Mouse (Mus musculus) embryonic stem cell, embryonic (primary cell): ENCODE data around the gene Lpin1.

Experiments
- CTCF ChIA-PET, 4 experiments: fragments of 300-600 bp in 2 of 4; fragments of 350-600 bp in 2 of 4; sonication (Branson Sonifier 250); formaldehyde crosslinking; loops; one replicate each; lab custom pipeline; 2022; ENCODE audit warnings: inconsistent platforms in 2 of 4; lab: Charles Lee
- POLR2A ChIA-PET, 4 experiments: fragments of 300-600 bp in 2 of 4; fragments of 350-600 bp in 2 of 4; sonication (Branson Sonifier 250); formaldehyde crosslinking; loops; one replicate each; lab custom pipeline; 2022; ENCODE audit warnings: antibody characterized with exemption in 4 of 4, inconsistent platforms in 1 of 4; lab: Charles Lee

The Lpin1 gene

GRCm38 (mm10) chr12:16563427-16563826, 47.3 kb downstream of the Lpin1 start:
- ChIA-PET CTCF (interaction anchor here (0.5 to 1.5 kb wide), 27 partner anchors 8 to 449 kb away, joined by 3 to 7 read pairs (median 3); partner anchors contain the start of gene Pqlc3 (in 1 of the 4)), POLR2A (interaction anchor here in 2 of 4 experiments (0.8 to 1.5 kb wide), 5 partner anchors 9 to 78 kb away, joined by 3 to 8 read pairs (median 3); no protein-coding TSS in a partner anchor)

DNA sequence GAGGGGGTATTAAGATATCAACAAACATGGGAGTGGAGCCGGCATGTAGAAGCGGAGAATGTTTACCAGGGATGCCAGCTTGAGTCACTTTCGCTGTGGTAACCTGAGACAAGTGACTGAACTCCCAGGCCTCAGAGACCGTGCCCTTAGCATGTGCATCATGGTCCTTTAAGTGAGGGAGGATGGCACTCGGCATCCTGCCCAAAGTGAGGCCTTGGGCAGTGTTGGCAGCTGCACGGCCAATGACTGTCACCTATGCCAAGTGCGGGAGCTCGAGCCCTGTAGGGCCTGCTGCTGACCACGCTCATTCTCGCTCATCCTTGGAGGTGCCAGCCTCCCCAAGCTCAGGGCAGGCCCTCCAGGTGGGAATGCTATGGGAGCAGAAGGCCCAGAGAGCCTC, 48.1 kb downstream of the Lpin1 start:
- CTCF ChIA-PET, result interaction anchor here in 3 of 4 experiments (0.6 to 1.5 kb wide), 12 partner anchors 8 to 437 kb away, joined by 3 to 7 read pairs (median 3); partner anchors contain the start of gene Pqlc3 (in 1 of the 3)
- POLR2A ChIA-PET, result interaction anchor here in 3 of 4 experiments (0.6 to 1.5 kb wide), 6 partner anchors 9 to 79 kb away, joined by 3 to 8 read pairs (median 4); no protein-coding TSS in a partner anchor

DNA sequence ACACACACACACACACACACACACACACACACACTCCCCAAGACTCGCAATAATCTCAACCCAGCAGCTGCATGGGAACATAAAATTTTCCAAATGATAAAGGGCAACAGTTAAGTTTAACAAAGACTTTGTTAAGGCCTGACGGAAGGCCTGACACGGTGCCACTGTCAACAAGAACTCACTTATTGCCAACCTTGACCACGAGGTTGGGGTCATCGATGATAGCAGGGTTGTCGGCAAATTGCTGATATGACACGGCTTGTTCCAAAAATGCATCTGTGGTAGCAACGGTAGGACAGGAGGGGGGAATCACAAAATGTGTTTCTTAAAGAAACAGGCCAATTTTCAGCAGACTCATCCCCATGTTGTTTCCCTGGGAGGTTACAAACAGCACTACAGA, 48.6 kb downstream of the Lpin1 start:
- ChIA-PET POLR2A (interaction anchor here in 3 of 4 experiments (0.6 to 1.1 kb wide), 3 partner anchors 9 to 80 kb away, joined by 3 to 4 read pairs (median 3); no protein-coding TSS in a partner anchor), CTCF (interaction anchor here in 1 of 4 experiments (1.1 kb wide), 1 partner anchor 17 kb away, joined by 3 read pairs; no protein-coding TSS in a partner anchor)

GRCm38 (mm10) chr12:16557271-16557670, 53.5 kb downstream of the Lpin1 start:
- CTCF ChIA-PET, result interaction anchor here in 1 of 4 experiments (2.2 kb wide), 1 partner anchor 11 kb away, joined by 12 read pairs; no protein-coding TSS in a partner anchor
- POLR2A ChIA-PET, result interaction anchor here in 3 of 4 experiments (0.5 to 2.1 kb wide), 4 partner anchors 9 to 33 kb away, joined by 3 to 5 read pairs (median 4); no protein-coding TSS in a partner anchor

DNA sequence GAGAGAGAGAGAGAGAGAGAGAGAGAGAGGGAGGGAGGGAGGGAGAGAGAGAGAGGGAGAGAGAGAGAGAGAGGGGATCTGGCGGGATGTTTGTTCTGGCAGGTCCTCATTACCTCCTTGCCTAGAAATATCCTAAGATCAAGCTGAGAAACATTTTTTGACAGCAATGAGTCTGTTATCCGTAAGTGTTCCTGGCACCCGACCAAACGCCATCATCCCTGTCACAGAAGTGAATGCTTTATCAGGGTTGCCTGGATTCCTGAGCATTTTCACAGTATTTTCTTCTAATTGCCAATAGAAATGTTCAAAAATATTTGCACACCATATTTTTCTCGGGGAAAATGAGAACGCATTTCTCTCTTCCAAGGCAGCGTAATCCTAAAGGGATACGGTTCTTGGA, 56.6 kb downstream of the Lpin1 start:
- CTCF ChIA-PET, result interaction anchor here in 3 of 4 experiments (0.6 to 2.4 kb wide), 6 partner anchors 9 to 816 kb away, joined by 4 to 10 read pairs (median 6); no protein-coding TSS in a partner anchor
- POLR2A ChIA-PET, result interaction anchor here in 3 of 4 experiments (0.8 to 1.5 kb wide), 4 partner anchors 14 to 35 kb away, joined by 3 to 5 read pairs (median 3); no protein-coding TSS in a partner anchor

DNA sequence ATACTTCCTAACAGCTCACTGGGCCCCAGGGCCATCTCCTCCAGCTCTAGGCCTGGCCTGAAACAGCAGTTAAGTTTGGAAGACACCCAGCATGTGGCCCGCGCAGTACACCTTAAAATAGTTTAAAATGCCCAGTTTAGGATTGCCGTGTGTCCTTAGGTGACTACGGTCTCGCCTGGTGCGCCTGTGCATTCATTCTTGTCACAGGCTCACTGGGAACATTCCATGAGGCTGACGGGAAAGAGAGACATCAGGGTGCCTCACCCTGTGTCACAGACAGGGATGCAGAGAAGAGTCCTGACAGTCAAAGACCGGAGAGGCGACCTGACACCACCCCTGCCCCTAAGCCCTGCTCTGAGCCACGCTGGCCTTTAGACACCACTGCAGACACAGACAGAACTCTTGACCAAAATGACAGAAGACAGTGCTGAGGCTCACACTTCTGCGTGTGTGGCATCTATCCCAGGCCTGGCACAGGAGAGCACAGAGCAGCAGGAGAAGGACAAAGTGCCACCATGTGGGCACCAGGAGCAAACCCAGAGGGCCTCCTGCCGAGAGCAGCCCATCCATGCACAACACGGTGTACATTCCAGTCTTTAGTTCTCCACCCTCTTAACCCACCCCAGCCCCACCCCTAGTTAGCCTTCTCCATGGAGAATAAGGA, 58.5 kb downstream of the Lpin1 start:
- ChIA-PET POLR2A (interaction anchor here in 2 of 4 experiments (0.9 to 1.7 kb wide), 3 partner anchors 16 to 18 kb away, joined by 4 to 5 read pairs (median 5); no protein-coding TSS in a partner anchor), CTCF (interaction anchor here in 2 of 4 experiments (0.6 to 1.6 kb wide), 4 partner anchors 9 to 18 kb away, joined by 3 to 6 read pairs (median 4); no protein-coding TSS in a partner anchor)

- POLR2A ChIA-PET, result interaction anchor here in 1 of 4 experiments (1.7 kb wide), 2 partner anchors 17 to 19 kb away, joined by 4 to 5 read pairs; no protein-coding TSS in a partner anchor
- CTCF ChIA-PET, result interaction anchor here in 3 of 4 experiments (0.6 to 1.5 kb wide), 7 partner anchors 10 to 82 kb away, joined by 3 to 7 read pairs (median 4); no protein-coding TSS in a partner anchor
These were observed 59.7 kb downstream of the Lpin1 start for GRCm38 (mm10) chr12:16550983-16551454.

DNA sequence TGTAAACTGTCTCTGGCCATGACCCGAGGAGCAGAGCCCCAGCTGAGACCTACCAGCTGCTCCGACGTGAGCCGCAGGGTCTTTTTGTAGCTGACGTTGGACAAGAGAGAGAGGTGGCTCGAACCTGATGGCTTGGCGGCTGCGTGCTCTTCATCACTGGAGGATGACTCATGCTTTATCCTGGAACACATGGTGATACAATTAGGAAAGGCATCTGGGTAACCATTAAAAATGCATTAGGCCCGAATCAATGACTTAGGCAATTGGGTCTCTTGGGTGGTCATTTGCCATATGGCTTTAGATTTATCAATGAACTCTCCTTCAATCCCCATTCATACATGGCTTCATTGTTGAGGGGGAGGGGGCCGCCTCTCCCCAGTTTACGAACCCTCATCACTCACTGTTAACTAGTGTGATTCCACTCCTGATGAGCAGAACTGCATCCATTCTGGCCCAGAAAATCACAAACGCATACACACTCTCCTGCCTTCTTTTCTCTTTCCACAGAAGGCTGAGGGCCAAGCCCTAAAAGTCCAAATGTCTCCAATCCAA, 61.9 kb downstream of the Lpin1 start:
- CTCF ChIA-PET, result no interaction called here
- POLR2A ChIA-PET, result interaction anchor here in 2 of 4 experiments (0.8 to 1.1 kb wide), 2 partner anchors 9 to 15 kb away, joined by 3 read pairs; no protein-coding TSS in a partner anchor

DNA sequence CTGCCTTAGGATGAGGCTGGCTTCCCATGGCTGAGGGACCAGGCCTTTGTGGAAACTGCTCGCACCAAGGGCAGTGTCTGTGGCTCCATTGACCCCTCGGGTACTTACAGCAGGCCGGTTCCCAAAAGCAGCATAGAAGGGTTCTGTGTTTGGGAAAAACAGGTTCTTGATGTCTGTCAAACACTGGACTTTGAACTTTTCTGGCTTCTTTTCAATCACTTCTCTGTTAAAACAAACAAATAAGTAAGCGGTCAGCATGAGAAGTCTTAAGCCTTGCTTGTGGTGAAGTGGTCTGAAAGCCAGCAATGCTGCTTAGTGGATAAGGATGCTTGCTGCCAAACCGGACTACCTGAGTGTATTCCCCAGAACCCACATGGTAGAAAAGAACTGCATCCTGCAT, 69.2 kb downstream of the Lpin1 start:
- CTCF ChIA-PET, result no interaction called here
- POLR2A ChIA-PET, result interaction anchor here in 1 of 4 experiments (1.2 kb wide), 1 partner anchor 9 kb away, joined by 3 read pairs; no protein-coding TSS in a partner anchor

- CTCF ChIA-PET, result interaction anchor here in 1 of 4 experiments (1.3 to 1.6 kb wide), 2 partner anchors 15 to 28 kb away, joined by 4 to 5 read pairs; no protein-coding TSS in a partner anchor
- POLR2A ChIA-PET, result interaction anchor here in 2 of 4 experiments (0.9 to 1.2 kb wide), 3 partner anchors 8 to 30 kb away, joined by 3 read pairs; no protein-coding TSS in a partner anchor
These were observed 70.1 kb downstream of the Lpin1 start for GRCm38 (mm10) chr12:16540712-16541111.

DNA sequence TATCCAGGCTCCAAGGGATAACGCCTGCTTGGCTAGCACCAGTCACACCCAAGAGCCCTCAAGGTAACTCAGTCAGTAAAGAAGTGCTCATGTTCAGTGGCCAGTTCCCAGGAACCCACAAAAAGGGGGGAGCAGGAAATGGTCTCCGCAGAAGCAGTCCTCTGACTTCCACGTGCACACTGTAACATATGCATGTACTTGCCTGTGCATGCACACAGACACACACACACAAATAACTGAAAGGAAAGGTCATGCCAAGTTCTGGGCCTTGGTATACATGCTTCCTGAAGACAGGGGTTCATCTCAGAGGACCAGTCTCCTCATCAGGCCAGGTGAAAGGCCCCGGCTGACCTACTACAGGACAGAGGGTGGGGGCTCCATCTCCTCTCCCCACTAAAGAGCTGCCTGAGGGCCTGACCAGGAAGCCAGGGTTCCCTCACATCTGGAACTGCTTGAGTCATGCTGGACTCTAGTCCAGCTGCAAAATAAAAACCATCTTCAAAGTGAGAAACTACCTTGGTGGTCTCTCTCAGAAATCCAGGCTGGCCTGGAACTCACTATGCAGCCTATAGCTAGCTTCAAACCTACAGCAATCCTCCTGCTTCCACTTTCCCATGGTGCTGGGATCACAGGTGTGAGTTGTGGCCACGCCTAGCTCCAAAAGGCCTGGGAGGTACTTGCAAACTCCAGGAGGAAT, 70.7 kb downstream of the Lpin1 start:
- POLR2A ChIA-PET, result interaction anchor here in 2 of 4 experiments (0.7 to 1.1 kb wide), 3 partner anchors 9 to 50 kb away, joined by 3 read pairs; no protein-coding TSS in a partner anchor

DNA sequence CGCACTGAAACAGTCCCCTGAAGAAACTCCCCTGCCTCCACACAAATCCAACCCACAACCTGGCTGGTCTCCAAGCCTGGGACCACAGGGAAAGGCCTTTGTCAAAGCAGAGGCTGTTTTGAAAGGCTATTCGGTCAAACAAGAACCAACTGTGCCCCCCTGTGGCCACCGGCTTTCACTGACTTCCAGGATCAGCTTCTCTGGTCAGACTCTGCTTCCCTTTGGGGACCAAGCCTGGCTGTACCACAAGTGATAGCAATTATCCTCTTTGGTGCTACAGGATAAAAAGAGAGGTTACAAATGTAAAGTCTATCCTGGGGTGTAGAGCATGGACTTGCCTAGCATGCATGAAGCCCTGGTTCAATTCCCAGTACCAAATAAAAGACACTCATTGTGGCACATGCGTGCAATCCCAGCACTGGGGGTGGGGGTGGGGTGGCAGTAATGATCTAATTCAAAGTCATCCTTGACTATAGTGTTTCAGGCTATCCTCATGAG, 77.4 kb downstream of the Lpin1 start:
- CTCF ChIA-PET, result interaction anchor here in 3 of 4 experiments (0.7 to 1.2 kb wide), 8 partner anchors 11 to 240 kb away, joined by 3 to 10 read pairs (median 3); no protein-coding TSS in a partner anchor

More for the DNA sequence above, 70.7 kb downstream of the Lpin1 start:
- CTCF ChIA-PET, result interaction anchor here in 2 of 4 experiments (0.5 to 1.6 kb wide), 3 partner anchors 16 to 460 kb away, joined by 4 to 5 read pairs (median 4); no protein-coding TSS in a partner anchor

GRCm38 (mm10) chr12:16532860-16533230, 77.9 kb downstream of the Lpin1 start:
- CTCF ChIA-PET, result interaction anchor here in 3 of 4 experiments (0.7 to 1.2 kb wide), 8 partner anchors 11 to 240 kb away, joined by 3 to 10 read pairs (median 3); no protein-coding TSS in a partner anchor
- POLR2A ChIA-PET, result interaction anchor here in 2 of 4 experiments (0.5 to 1.5 kb wide), 7 partner anchors 9 to 338 kb away, joined by 3 read pairs; no protein-coding TSS in a partner anchor

More for the DNA sequence above, 77.4 kb downstream of the Lpin1 start:
- POLR2A ChIA-PET, result interaction anchor here in 3 of 4 experiments (0.5 to 1.4 kb wide), 7 partner anchors 8 to 338 kb away, joined by 3 read pairs; no protein-coding TSS in a partner anchor

GRCm38 (mm10) chr12:16531956-16532859, 78.6 kb downstream of the Lpin1 start:
- POLR2A ChIA-PET, result interaction anchor here in 2 of 4 experiments (0.6 to 1.5 kb wide), 7 partner anchors 9 to 339 kb away, joined by 3 to 7 read pairs (median 3); no protein-coding TSS in a partner anchor
- CTCF ChIA-PET, result interaction anchor here in 2 of 4 experiments (0.6 to 1.1 kb wide), 5 partner anchors 29 to 241 kb away, joined by 3 to 4 read pairs (median 3); no protein-coding TSS in a partner anchor

GRCm38 (mm10) chr12:16528650-16529049, 82.1 kb downstream of the Lpin1 start:
- ChIA-PET POLR2A (interaction anchor here in 1 of 4 experiments (1.1 to 2.2 kb wide), 2 partner anchors 10 to 136 kb away, joined by 3 to 6 read pairs; no protein-coding TSS in a partner anchor), CTCF (interaction anchor here in 2 of 4 experiments (0.6 to 0.9 kb wide), 2 partner anchors 40 to 923 kb away, joined by 3 read pairs; no protein-coding TSS in a partner anchor)
